Mouse (Mus musculus): ENCODE measurements at regions not wholly inside any gene's neighbourhood (a gene's known extent, or its start where the extent isn't known, plus 50 kb on each side); places are given as distances from the start of the nearest gene placed in this dataset.

GRCm38 (mm10) chr3:60698189-60698588, 225.6 kb downstream of the Mbnl1 start:
- CTCF ChIA-PET, result no interaction called here

DNA sequence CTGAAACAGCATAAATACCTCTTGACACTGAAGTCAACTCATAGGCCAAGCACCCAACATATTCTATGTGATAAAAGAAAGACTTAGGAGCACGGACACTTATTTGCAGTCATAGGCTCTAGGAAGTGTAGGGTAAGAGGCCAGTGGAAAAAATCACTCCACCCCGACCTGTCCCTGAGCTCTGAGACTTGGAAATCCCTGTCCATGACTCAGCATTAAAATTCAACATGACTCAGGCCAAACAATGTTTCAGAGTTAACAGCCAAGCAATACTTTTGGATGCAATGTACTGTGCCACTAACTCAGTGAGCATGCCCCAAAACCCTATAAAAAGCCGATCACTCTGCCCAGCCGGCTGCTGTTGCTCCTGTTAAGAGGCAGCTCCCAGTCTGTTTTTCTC, 234.5 kb downstream of the Mbnl1 start:
- CTCF ChIA-PET, result no interaction called here

DNA sequence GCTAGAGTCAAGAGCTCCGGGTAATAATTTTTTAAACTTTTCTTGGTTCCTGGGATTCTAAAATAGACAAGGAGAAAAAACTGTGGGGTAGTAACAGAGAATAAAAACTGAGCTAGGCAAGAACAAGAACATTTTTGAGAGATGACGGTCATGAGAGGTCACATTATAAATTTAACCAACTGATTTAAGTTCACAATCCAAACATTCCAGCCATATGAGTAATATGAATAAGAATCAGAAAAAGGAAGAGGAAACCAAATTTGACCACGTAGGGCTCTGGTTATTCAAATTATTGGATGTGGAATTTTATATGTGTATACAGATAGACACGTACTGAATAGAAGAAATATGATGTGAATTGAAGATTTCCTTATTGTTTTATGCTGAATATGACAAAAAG, 240.3 kb downstream of the Mbnl1 start:
- CTCF ChIA-PET, result no interaction called here

GRCm38 (mm10) chr3:60720322-60720721, 247.7 kb downstream of the Mbnl1 start:
- CTCF ChIA-PET, result no interaction called here

- CTCF ChIA-PET, result no interaction called here
Measured at GRCm38 (mm10) chr3:60731331-60731730, 258.7 kb downstream of the Mbnl1 start.

GRCm38 (mm10) chr3:60740543-60741294, 261.9 kb upstream of the P2ry1 start:
- CTCF ChIA-PET, result no interaction called here

- CTCF ChIA-PET, result no interaction called here
Measured at GRCm38 (mm10) chr3:60741379-60741778, 261.2 kb upstream of the P2ry1 start.

DNA sequence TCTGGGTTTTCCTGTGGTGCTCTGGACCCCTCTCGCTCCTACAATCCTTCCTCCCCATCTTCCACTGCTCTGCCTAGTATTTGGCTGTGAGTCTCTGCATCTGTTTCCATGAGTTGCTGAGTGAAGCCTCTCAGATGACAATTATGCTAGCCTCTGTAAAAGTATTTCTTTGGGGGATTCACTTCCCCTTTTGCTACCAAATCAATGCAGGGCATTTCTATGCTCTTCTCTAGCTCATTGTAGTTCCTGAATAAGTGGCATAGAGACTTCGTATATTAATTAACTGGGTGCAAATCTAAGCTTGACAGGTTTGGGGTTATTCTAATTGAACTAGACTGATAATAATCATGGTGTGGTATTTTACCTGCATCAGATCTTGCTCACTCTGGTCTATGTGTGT, 260.4 kb upstream of the P2ry1 start:
- CTCF ChIA-PET, result no interaction called here

GRCm38 (mm10) chr3:60745075-60745474, 257.5 kb upstream of the P2ry1 start:
- CTCF ChIA-PET, result no interaction called here

GRCm38 (mm10) chr3:60758568-60758967, 244.0 kb upstream of the P2ry1 start:
- CTCF ChIA-PET, result interaction anchor here (0.6 kb wide), 1 partner anchor 9 kb away, joined by 9 read pairs; no protein-coding TSS in a partner anchor

GRCm38 (mm10) chr3:60759046-60759445, 243.5 kb upstream of the P2ry1 start:
- CTCF ChIA-PET, result interaction anchor here (0.6 kb wide), 1 partner anchor 9 kb away, joined by 9 read pairs; no protein-coding TSS in a partner anchor

DNA sequence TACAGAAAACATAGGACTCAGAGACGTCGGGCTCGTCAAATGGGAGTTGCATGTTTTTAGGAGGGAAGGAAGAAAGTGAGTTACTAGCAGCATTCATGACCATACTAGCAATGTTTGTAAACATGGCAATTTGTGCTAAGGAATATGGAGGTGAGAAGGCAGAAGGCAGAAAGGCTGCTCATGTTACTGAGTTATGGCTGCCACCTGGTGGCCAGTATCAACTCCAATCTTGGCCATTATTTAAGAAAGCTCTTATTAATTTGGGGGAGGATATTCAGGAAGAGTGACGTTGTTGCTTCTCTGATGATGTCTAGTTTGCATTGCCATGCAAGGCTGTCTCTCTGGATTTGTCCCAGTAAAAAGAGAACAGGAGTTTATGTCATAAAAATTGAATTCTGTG, 239.7 kb upstream of the P2ry1 start:
- CTCF ChIA-PET, result no interaction called here

GRCm38 (mm10) chr3:60765079-60765478, 237.5 kb upstream of the P2ry1 start:
- CTCF ChIA-PET, result no interaction called here

DNA sequence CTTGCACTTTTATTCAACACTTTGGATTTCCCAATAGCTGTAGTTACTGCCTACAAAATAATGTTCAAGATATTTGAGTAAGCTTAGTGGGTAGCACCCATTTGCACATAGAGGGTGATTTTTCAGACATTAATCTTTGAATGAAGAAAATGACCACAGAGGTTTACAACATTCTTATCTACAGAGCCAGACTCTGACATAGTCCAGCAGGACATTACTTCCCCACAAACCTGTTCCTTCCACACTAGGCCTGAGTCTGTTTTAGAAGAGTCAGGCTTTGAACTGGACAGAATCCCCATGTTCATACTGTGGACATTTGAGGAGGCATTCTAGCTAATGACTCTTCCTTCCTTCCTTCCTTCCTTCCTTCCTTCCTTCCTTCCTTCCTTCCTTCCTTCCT, 233.6 kb upstream of the P2ry1 start:
- CTCF ChIA-PET, result no interaction called here

- CTCF ChIA-PET, result no interaction called here
Measured at GRCm38 (mm10) chr3:60771866-60772265, 230.7 kb upstream of the P2ry1 start.

GRCm38 (mm10) chr3:60773383-60773782, 229.2 kb upstream of the P2ry1 start:
- CTCF ChIA-PET, result no interaction called here

GRCm38 (mm10) chr3:60785137-60785875, 217.3 kb upstream of the P2ry1 start:
- CTCF ChIA-PET, result interaction anchor here (0.6 kb wide), 1 partner anchor 10 kb away, joined by 3 read pairs; no protein-coding TSS in a partner anchor

- CTCF ChIA-PET, result no interaction called here
Measured at GRCm38 (mm10) chr3:60787989-60788388, 214.6 kb upstream of the P2ry1 start.

- CTCF ChIA-PET, result no interaction called here
Measured at GRCm38 (mm10) chr3:60789441-60789840, 213.2 kb upstream of the P2ry1 start.

- CTCF ChIA-PET, result no interaction called here
Measured at GRCm38 (mm10) chr3:60792166-60792565, 210.4 kb upstream of the P2ry1 start.

DNA sequence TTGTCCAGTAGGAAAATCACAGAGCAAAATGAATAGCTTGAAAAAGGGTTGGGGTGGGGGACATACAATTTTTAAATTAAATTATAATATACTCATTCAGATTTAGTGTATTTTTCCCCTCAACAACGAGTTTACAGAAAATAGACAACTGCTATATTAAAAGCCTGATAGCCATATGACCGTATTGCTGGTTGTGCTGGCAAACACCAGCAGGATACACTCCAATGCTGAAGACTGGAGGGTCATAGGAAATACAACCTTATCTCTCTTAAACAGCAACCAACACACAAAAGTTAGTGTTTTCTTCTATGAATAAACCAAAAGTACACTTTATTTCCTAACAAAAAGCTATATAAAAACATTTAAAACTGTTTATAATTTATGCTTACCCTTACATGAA, 206.4 kb upstream of the P2ry1 start:
- CTCF ChIA-PET, result no interaction called here

DNA sequence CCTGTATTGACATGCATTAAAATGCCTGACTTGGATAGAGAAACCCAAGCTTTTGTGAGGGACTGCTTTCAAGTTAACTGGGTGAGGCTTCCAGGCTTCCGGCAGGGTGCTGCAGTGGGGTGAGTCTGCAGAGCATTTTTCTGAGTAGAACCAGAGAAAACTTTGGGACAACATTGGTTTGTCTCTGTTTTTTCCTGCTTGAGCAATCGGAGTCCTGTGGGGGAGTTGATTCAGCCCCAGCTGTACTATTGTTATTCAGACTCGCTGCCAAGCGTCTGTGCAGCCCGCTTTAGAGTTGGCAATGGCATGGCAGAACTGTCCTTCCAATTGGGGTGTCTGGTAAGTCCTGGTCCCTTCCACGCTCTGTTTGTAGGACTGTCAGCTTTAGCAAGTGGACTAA, 204.8 kb upstream of the P2ry1 start:
- CTCF ChIA-PET, result no interaction called here

DNA sequence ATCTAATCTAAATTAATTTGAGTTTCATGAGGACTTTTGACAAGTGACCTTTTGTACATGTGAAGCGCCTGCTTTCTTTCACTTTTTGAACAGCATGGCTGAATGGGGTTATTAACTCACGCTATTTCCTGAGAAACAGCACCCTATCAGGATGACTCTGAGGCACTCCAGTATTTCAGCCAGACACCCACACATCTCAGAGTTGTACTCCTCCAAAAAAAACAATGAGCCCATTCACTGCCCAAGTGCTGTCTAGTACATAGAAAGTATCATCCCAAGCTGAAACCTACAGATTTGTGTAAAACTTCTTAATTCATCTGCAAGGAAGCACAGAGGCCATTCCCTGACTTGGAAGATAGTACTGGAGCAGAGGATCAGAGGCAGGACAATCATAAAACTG, 204.1 kb upstream of the P2ry1 start:
- CTCF ChIA-PET, result no interaction called here

DNA sequence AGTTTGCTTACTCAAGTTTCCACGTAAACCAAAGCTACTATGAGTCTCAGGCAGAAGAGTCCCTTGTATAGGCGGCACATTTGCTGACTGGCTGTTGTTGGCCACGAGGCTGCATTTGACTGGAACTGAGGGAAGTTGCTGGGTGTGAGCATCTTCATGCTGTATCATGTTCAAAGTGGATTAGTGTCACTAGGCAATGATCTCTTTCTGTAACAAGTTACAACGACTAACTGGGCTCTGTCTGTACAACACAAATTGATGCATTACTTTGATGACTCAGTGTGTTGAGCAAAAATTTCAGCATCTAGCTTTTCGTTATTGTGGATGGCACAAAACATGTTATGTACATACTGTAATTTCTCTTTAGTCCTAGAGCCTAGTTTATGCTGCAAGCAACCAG, 203.7 kb upstream of the P2ry1 start:
- CTCF ChIA-PET, result no interaction called here
